Mouse (Mus musculus) CD4-positive helper T cell, adult 2 months (primary cell): ENCODE data around the gene Zbtb7b.

Source experiments
- DNase-seq: peaks from one replicate; pipeline ENCODE4 v3.0.0-alpha.2; 2012; ENCODE audit warnings: low read depth, missing footprints, low spot score

Zbtb7b gene

GRCm38 (mm10) chr3:89390111-89390515, 4.5 kb downstream of the Zbtb7b start:
- DNase-seq = peak; percentile 59

- DNase-seq = peak; percentile 85
These were observed 5.5 kb downstream of the Zbtb7b start for GRCm38 (mm10) chr3:89388901-89389740.

- DNase-seq = peak; percentile 42
These were observed 6.3 kb downstream of the Zbtb7b start for GRCm38 (mm10) chr3:89388134-89388881.

GRCm38 (mm10) chr3:89387632-89388031, 6.9 kb downstream of the Zbtb7b start:
- DNase-seq = peak; percentile 38

GRCm38 (mm10) chr3:89386438-89387420, 7.8 kb downstream of the Zbtb7b start:
- peak; percentile 84 for DNase-seq

GRCm38 (mm10) chr3:89385451-89385850, 9.1 kb downstream of the Zbtb7b start:
- peak; percentile 62 for DNase-seq

- DNase-seq = no peak
These were observed 10.1 kb downstream of the Zbtb7b start for GRCm38 (mm10) chr3:89384331-89385076.

GRCm38 (mm10) chr3:89383651-89384255, 10.8 kb downstream of the Zbtb7b start:
- peak; percentile 48 for DNase-seq

- no peak for DNase-seq
These were observed 11.6 kb downstream of the Zbtb7b start for GRCm38 (mm10) chr3:89382950-89383349.

- peak; percentile 70 for DNase-seq
These were observed 12.3 kb downstream of the Zbtb7b start for GRCm38 (mm10) chr3:89382033-89382882.

- DNase-seq = no peak
These were observed 13.3 kb downstream of the Zbtb7b start for GRCm38 (mm10) chr3:89381233-89381632.

GRCm38 (mm10) chr3:89380711-89381110, 13.9 kb downstream of the Zbtb7b start:
- DNase-seq = peak; percentile 29

- DNase-seq = no peak
These were observed 14.3 kb downstream of the Zbtb7b start for GRCm38 (mm10) chr3:89380291-89380690.

GRCm38 (mm10) chr3:89379388-89380131, 15.0 kb downstream of the Zbtb7b start:
- peak; percentile 35 for DNase-seq

GRCm38 (mm10) chr3:89378394-89379067, 16.0 kb downstream of the Zbtb7b start:
- DNase-seq = peak; percentile 83

GRCm38 (mm10) chr3:89377831-89378230, 16.7 kb downstream of the Zbtb7b start:
- DNase-seq = no peak

GRCm38 (mm10) chr3:89373581-89374231, 20.9 kb downstream of the Zbtb7b start:
- no peak for DNase-seq

GRCm38 (mm10) chr3:89367338-89367737, 27.2 kb downstream of the Zbtb7b start:
- no peak for DNase-seq
